Mouse (Mus musculus) thymus, adult 2 months (tissue): ENCODE results near the gene Atf6. TPM values are rescaled to one million over a fixed set of nuclear protein-coding genes. Genes with fewer than 3 reads are reported as not detected.
A peak's percentile ranks its signal among the peaks of the same experiment; 100 is the strongest.

Source experiments
- DNase-seq: peaks from one replicate; pipeline ENCODE4 v3.0.0; 2021
- H3K27ac ChIP-seq: fragments of 200-500 bp; 2 replicates; pipeline ENCODE4 v1.5.1; 2012; ENCODE audit warnings: low read length, control low read depth; ENCODE audit not compliant: control insufficient read depth, insufficient read depth
- H3K27me3 ChIP-seq: fragments of 200-500 bp; 2 replicates; pipeline ENCODE4 v1.6.1; 2012; ENCODE audit warnings: mild to moderate bottlenecking, low read length, moderate library complexity, mixed read lengths; ENCODE audit not compliant: control insufficient read depth, insufficient read depth
- H3K36me3 ChIP-seq: fragments of 200-500 bp; 2 replicates; pipeline ENCODE4 v1.6.1; 2012; ENCODE audit warnings: mild to moderate bottlenecking, low read length, moderate library complexity; ENCODE audit not compliant: control insufficient read depth, insufficient read depth
- H3K4me1 ChIP-seq: fragments of 200-500 bp; replicated peaks from 2 replicates; pipeline ENCODE4 v1.6.1; 2012; ENCODE audit warnings: low read length; ENCODE audit not compliant: control insufficient read depth, insufficient read depth
- H3K4me3 ChIP-seq: fragments of 200-500 bp; 2 replicates; pipeline ENCODE4 v1.5.1; 2012; ENCODE audit warnings: mild to moderate bottlenecking, low read length, control low read depth, moderate library complexity; ENCODE audit not compliant: control insufficient read depth, insufficient read depth
- CTCF ChIP-seq: fragments of 200-500 bp; IDR thresholded peaks from 2 replicates; pipeline ENCODE4 v1.5.1; 2012; ENCODE audit warnings: mild to moderate bottlenecking, control low read depth, low read length, moderate library complexity, borderline replicate concordance; ENCODE audit not compliant: control insufficient read depth, poor library complexity, insufficient read depth; ENCODE audit errors: extremely low read depth
- POLR2A ChIP-seq: fragments of 200-500 bp; IDR thresholded peaks from 2 replicates; pipeline ENCODE4 v1.6.1; 2012; ENCODE audit warnings: mild to moderate bottlenecking, low read length, control low read depth, moderate library complexity; ENCODE audit not compliant: control insufficient read depth, poor library complexity, insufficient read depth; ENCODE audit errors: extremely low read depth
- WGBS: fragments of 180-500 bp; shearing (Covaris S2); methylation state at CpG from one replicate; pipeline ENCODE4 v1.1.7; 2018; 5-methylcytosine and 5-hydroxymethylcytosine counted together
- polyA plus RNA-seq: library from polyadenylated mRNA; depleted of rRNA; stranded (reverse); fragments of >200 nt; gene quantifications from 2 replicates; pipeline ENCODE4 v1.2.3, GENCODE M21; 2012

Atf6 gene
- polyA plus RNA-seq, 1 experiment = 7.0 TPM

DNA sequence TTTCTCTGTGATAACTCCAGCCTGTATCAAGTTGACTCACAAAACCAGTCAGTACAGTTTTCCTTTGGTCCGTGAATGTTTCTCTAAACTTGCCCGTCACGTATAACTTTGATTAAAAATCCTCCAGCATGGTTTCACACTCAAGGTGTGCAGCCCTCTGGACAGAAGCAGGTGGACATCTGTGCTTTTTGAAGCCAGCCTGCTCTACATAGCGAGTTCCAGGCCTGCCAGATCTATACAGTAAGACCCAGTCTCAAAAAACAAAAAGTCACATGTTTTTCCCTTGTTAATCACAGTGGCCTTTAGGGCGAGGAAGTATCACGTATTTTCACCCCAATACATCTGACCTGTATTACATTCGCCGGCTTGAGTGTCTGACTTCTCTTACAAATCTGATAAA lies 16.8 kb upstream of the Atf6 start:
- TF ChIP-seq CTCF = no peak
- TF ChIP-seq POLR2A = no peak
- H3K4me3 ChIP-seq = no peak overlapping the region
- no peak overlapping the region for H3K27ac ChIP-seq
- no peaks in the 10 kb centered on the region; the same call in 1 of the 2 replicates for H3K36me3 ChIP-seq
- DNase-seq = no peak
- no peaks in the 10 kb centered on the region for H3K27me3 ChIP-seq
- H3K4me1 ChIP-seq = peaks cover 7% of the 10 kb centered on the region
- WGBS = 34% methylated on average over 8 of the region's 8 CpGs

DNA sequence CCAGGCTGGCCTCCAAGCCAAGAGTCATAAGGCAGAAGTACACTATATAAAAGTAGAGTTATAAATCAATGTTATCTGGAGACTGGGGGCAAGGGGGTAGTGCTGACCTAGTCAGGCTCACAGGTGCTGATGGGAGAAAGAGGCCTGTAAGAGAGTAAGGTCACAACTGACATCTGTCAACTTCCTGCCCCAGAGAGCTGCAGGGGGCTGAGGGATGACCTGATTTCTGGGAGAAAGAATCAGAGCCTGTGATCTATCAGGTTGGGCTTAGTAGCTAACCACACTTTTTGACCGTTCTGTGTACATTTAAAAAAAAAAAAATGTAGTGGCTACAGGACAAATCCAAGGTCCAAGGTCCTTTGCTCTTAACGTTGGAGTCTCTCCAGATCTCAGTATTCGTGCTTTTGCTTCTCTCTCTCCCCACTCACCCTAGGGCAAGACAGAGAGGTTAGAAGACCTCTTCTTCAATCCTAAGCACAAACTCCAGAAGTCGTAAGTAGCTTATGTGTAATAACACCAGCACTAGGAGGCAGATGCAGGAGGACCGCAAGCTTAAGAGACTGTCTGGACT lies 15.4 kb upstream of the Atf6 start:
- Histone ChIP-seq H3K27me3 (no peaks in the 10 kb centered on the region), H3K4me1 (peaks cover 7% of the 10 kb centered on the region), H3K36me3 (peaks cover 4% of the 10 kb centered on the region; the same call in 1 of the 2 replicates), H3K27ac (no peak overlapping the region), H3K4me3 (no peak overlapping the region)
- WGBS = 92% methylated on average over 5 of the region's 5 CpGs
- no peak for TF ChIP-seq POLR2A
- TF ChIP-seq CTCF = no peak
- DNase-seq = no peak

DNA sequence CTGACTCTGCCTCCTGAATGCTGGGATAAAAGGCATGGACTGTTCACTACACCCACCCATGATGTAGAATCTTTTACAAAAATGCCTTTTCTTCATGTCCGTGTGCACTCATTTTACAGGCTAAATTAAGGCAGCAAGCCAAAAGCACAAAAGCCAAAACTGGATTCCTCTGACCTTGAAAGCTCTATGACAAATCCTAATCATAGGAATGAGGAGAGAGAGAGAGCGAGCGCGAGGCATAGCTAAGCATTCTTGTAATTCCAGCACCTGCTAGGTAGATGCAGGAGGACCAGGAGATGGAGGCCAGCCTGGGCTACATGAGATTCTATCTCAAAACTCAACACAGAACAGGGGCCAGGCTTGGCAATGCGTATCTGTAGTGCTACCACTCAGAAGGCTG lies 9.3 kb upstream of the Atf6 start:
- 97% methylated on average over 5 of the region's 5 CpGs for WGBS
- no peak for TF ChIP-seq POLR2A
- TF ChIP-seq CTCF = no peak

DNA sequence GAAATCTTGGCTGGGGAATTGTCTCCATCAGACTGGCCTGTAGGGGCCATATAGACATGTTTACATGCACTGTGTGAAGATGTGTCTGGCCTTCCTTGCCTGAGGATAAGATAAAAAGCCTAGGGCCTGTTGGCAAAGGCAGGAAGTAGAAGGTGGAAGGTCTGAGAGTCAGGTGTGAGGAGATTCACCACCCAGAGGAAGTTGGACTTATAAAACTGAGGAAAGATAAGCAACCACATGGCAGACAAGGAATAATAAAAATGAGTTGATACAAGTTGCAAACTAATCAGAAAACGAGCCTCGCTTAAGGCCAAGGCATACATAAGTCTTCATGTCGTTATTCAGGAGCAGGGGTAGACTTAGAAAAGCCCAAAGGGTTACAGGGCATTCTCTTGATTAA lies 8.1 kb upstream of the Atf6 start:
- TF ChIP-seq POLR2A (no peak), CTCF (no peak)

More for the DNA sequence above, 9.3 kb upstream of the Atf6 start:
- H3K4me1 ChIP-seq = no peaks in the 10 kb centered on the region
- no peak overlapping the region for H3K4me3 ChIP-seq
- no peaks in the 10 kb centered on the region for H3K27me3 ChIP-seq
- no peak overlapping the region for H3K27ac ChIP-seq
- peaks cover 9% of the 10 kb centered on the region; the same call in 1 of the 2 replicates for H3K36me3 ChIP-seq
- DNase-seq = no peak

DNA sequence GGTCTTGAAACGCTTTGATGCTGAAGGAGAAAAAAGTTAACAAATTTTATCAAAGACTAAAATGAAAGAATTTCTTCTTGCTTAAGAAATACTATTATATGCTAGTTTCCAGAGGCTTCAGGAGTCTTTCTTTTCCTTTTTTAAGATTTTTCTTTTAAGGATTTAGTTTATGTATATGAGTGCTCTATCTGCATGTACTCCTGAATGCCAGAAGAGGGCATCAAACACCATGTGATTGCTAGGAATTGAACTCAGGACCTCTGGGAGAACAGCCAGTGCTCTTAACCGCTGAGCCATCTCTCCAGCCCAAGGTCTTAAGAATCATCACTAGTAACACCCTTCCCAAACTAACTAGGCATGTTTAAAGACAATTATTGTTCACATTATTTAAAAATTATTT lies 4.4 kb upstream of the Atf6 start:
- peaks cover 5% of the 10 kb centered on the region; the same call in 1 of the 2 replicates for H3K36me3 ChIP-seq
- H3K27ac ChIP-seq = no peak overlapping the region
- H3K4me3 ChIP-seq = no peak overlapping the region
- no peaks in the 10 kb centered on the region; the same call in 1 of the 2 replicates for H3K27me3 ChIP-seq
- peaks cover 6% of the 10 kb centered on the region; the same call in 1 of the 2 replicates for H3K4me1 ChIP-seq
- WGBS = 97% methylated on average over 2 of the region's 2 CpGs
- DNase-seq = no peak
- TF ChIP-seq CTCF (no peak), POLR2A (no peak)

More for the DNA sequence above, 8.1 kb upstream of the Atf6 start:
- Histone ChIP-seq H3K27ac (no peak overlapping the region), H3K27me3 (no peaks in the 10 kb centered on the region), H3K4me1 (no peaks in the 10 kb centered on the region), H3K4me3 (no peak overlapping the region), H3K36me3 (peaks cover 9% of the 10 kb centered on the region; the same call in 1 of the 2 replicates)
- WGBS = 97% methylated on average over 3 of the region's 3 CpGs
- DNase-seq = no peak

DNA sequence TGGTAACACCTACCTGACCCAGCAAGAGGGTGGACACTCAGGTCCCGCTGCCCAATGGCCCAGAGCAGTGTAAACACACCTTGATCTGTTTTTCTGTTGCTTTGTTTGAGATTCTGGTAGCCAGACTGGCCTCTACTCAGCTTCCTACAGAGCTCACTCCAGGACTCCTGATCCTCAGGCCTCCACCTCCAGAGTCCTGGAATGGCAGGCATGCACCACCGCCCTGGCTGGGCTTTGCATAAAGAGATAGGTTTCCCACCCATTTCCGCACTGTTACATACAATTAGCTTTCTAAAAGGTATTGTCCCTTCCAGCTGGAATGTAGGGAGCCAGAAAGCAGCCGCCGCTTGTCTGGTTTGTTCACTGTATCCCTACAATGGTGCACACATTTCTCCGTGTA lies 3.8 kb upstream of the Atf6 start:
- Histone ChIP-seq H3K27ac (no peak overlapping the region), H3K4me3 (no peak overlapping the region), H3K36me3 (peaks cover 5% of the 10 kb centered on the region; the same call in 1 of the 2 replicates), H3K27me3 (no peaks in the 10 kb centered on the region; the same call in 1 of the 2 replicates), H3K4me1 (peaks cover 6% of the 10 kb centered on the region; the same call in 1 of the 2 replicates)
- 94% methylated on average over 6 of the region's 6 CpGs for WGBS
- no peak for TF ChIP-seq POLR2A
- TF ChIP-seq CTCF = no peak
- DNase-seq = no peak

DNA sequence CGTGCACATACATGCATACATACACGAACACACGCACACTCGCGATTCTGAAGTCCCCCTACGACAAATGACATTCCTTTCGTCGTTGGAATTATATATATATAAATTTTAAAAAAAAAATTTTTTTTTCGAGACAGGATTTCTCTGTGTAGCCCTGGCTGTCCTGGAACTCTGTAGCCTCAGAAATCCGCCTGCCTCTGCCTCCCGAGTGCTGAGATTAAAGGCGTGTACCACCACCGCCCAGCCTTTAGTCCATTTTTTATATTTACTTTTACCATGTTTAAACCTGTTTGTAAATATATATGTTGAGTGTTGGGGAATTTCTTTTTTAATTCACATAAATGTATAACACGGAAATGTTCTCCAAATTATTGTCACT lies 1.3 kb upstream of the Atf6 start:
- peaks cover under 1% of the 10 kb centered on the region; the same call in 1 of the 2 replicates for H3K36me3 ChIP-seq
- no peak for DNase-seq
- H3K4me1 ChIP-seq = peaks cover 6% of the 10 kb centered on the region; the same call in 1 of the 2 replicates
- H3K27me3 ChIP-seq = no peaks in the 10 kb centered on the region; the same call in 1 of the 2 replicates
- H3K4me3 ChIP-seq = peak overlapping the region; percentile 44
- 18% methylated on average over 14 of the region's 14 CpGs for WGBS
- no peak overlapping the region for H3K27ac ChIP-seq
- no peak for TF ChIP-seq CTCF
- TF ChIP-seq POLR2A = no peak
